Mouse (Mus musculus) heart, embryonic 16.5 days (tissue): ENCODE results near the gene Tmem147. TPM values are rescaled to one million over a fixed set of nuclear protein-coding genes. Genes with fewer than 3 reads are reported as not detected.

Experiments
- ATAC-seq: fragments of 200-750 bp; cut with Nextera tagmentation; replicated peaks from 2 replicates; pipeline ENCODE4 v1.8.0; 2017; ENCODE audit warnings: moderate number of reproducible peaks; ENCODE audit not compliant: insufficient read depth, low FRiP score; ENCODE audit errors: extremely low read depth
- H3K27ac ChIP-seq: fragments of 300-500 bp; sonication (generic); 2 replicates; pipeline ENCODE4 v1.5.1; 2014; ENCODE audit warnings: mild to moderate bottlenecking, low read length, control low read depth, moderate library complexity
- H3K27me3 ChIP-seq: fragments of 300-500 bp; sonication (generic); 2 replicates; pipeline ENCODE4 v1.6.1; 2014; ENCODE audit warnings: low read length, mixed read lengths; ENCODE audit not compliant: control insufficient read depth, insufficient read depth
- H3K36me3 ChIP-seq: fragments of 300-500 bp; sonication (generic); 2 replicates; pipeline ENCODE4 v1.6.1; 2014; ENCODE audit not compliant: control insufficient read depth, insufficient read depth
- H3K4me1 ChIP-seq: fragments of 300-500 bp; sonication (generic); 2 replicates; pipeline ENCODE4 v1.6.1; 2014; ENCODE audit warnings: low read length, mixed read lengths; ENCODE audit not compliant: control insufficient read depth, insufficient read depth
- H3K4me2 ChIP-seq: fragments of 300-500 bp; sonication (generic); 2 replicates; pipeline ENCODE4 v1.6.1; 2014; ENCODE audit warnings: low read depth, mild to moderate bottlenecking, control low read depth, low read length
- H3K4me3 ChIP-seq: fragments of 300-500 bp; sonication (generic); 2 replicates; pipeline ENCODE4 v1.5.1; 2014; ENCODE audit warnings: mild to moderate bottlenecking, control low read depth, low read length
- H3K9ac ChIP-seq: fragments of 300-500 bp; sonication (generic); 2 replicates; pipeline ENCODE4 v1.6.1; 2014; ENCODE audit warnings: low read length, control low read depth
- H3K9me3 ChIP-seq: fragments of 300-500 bp; sonication (generic); replicated peaks from 2 replicates; pipeline ENCODE4 v1.6.1; 2016; ENCODE audit warnings: low read length; ENCODE audit not compliant: control insufficient read depth
- WGBS: fragments of 180-500 bp; shearing (Covaris S2); extraction: QIAGEN DNeasy Blood & Tissue Kit; methylation state at CpG from one replicate; pipeline ENCODE4 v1.1.7; 2014; 5-methylcytosine and 5-hydroxymethylcytosine counted together
- polyA plus RNA-seq: library from polyadenylated mRNA; unstranded; fragments of >200 nt; fragmentation: Nextera tagmentation; extraction: Ambion mirVana; gene quantifications from 2 replicates; pipeline ENCODE4 v1.2.1, GENCODE M21; 2015

Tmem147 gene
- polyA plus RNA-seq, 1 experiment from 2014 or later, result 203 TPM

DNA sequence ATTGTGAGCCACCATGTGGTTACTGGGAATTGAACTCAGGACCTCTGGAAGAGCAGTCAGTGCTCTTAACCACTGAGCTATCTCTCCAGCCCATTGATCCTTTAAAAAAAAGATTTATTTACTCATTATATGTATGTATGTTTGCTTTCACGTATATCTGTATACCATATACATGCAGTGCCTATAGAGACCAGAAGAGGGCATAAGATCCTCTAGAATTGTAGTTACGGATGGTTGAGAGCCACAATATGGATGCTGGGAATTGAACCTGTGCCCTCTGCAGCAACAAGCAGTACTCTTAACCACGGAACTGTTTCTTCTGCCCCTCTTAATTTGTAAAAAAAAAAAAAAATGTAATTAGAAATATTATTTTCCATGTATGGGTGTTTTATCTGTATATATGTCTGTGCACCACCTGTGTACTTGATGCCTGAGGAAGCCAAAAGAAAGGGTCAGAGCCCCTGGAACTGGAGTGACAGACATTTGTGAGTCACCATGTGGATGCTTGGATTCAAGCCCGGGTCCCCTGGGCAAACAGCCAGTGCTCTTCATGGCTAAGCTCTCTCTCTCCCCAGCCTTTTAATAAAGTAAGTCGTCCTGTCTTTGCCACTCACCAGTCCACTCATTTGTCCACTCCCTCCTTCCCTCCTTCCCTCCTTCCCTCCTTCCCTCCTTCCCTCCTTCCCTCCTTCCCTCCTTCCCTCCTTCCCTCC lies 50.9 kb downstream of the Tmem147 start:
- Histone ChIP-seq H3K27ac (no peak overlapping the region), H3K4me1 (0 out of 2 replicates have a peak, but pooled peaks cover 6% of the 10 kb centered on the region), H3K4me2 (no peak overlapping the region), H3K27me3 (no peaks in the 10 kb centered on the region), H3K36me3 (no peaks in the 10 kb centered on the region), H3K9me3 (0 out of 2 replicates have a peak, but pooled peaks cover 4% of the 10 kb centered on the region), H3K4me3 (no peak overlapping the region), H3K9ac (no peak overlapping the region)
- peak; percentile 70 for ATAC-seq
- WGBS, result 42% methylated on average over 5 of the region's 5 CpGs

Other genes starting within 250 kb of the Tmem147 start
- gene Prodh2, start 235.9 kb downstream of the Tmem147 start, polyA plus RNA-seq, result 0.09 TPM in 1 of 2 replicates, not detected in the other
- 7.3 and 8.2 TPM in 2 replicates for gene Arhgap33, start 194.5 kb downstream of the Tmem147 start, polyA plus RNA-seq
- 204 and 205 TPM in 2 replicates for gene Hspb6, start 177.4 kb downstream of the Tmem147 start, polyA plus RNA-seq
- 6.6 and 8.4 TPM in 2 replicates for gene Proser3, start 177.2 kb downstream of the Tmem147 start, polyA plus RNA-seq
- 33.6 and 40.1 TPM in 2 replicates for gene Lin37, start 169.7 kb downstream of the Tmem147 start, polyA plus RNA-seq
- gene U2af1l4, start 166.2 kb downstream of the Tmem147 start, polyA plus RNA-seq, result 102 and 104 TPM in 2 replicates
- 11.4 and 12.0 TPM in 2 replicates for gene Gm49396, start 166.2 kb downstream of the Tmem147 start, polyA plus RNA-seq
- gene Psenen, start 165.9 kb downstream of the Tmem147 start, polyA plus RNA-seq, result 111 and 123 TPM in 2 replicates
- 3.9 and 5.3 TPM in 2 replicates for gene Igflr1, start 164.1 kb downstream of the Tmem147 start, polyA plus RNA-seq
- gene Kmt2b, start 140.8 kb downstream of the Tmem147 start, polyA plus RNA-seq, result 4.2 TPM in 2 replicates
- 0.24 and 0.51 TPM in 2 replicates for gene Zbtb32, start 130.6 kb downstream of the Tmem147 start, polyA plus RNA-seq
- 0.47 and 0.49 TPM in 2 replicates for gene Upk1a, start 116.7 kb downstream of the Tmem147 start, polyA plus RNA-seq
- gene Cox6b1, start 103.4 kb downstream of the Tmem147 start, polyA plus RNA-seq, result 1,996 and 2,229 TPM in 2 replicates
- not detected in 2 replicates for gene Etv2, start 93.7 kb downstream of the Tmem147 start, polyA plus RNA-seq
- gene Rbm42, start 79.2 kb downstream of the Tmem147 start, polyA plus RNA-seq, result 84.5 and 85.8 TPM in 2 replicates
- gene Haus5, start 64.5 kb downstream of the Tmem147 start, polyA plus RNA-seq, result 32.2 and 32.6 TPM in 2 replicates
- gene Pmis2, start 57.9 kb downstream of the Tmem147 start, polyA plus RNA-seq, result not detected in 2 replicates
- 1.0 and 1.8 TPM in 2 replicates for gene 2200002J24Rik, start 30.6 kb downstream of the Tmem147 start, polyA plus RNA-seq
- 0.37 and 0.39 TPM in 2 replicates for gene Atp4a, start 17.3 kb downstream of the Tmem147 start, polyA plus RNA-seq
- gene Gapdhs, start 14.1 kb upstream of the Tmem147 start, polyA plus RNA-seq, result 0.21 and 0.47 TPM in 2 replicates
- 1.6 and 1.8 TPM in 2 replicates for gene Sbsn, start 21.9 kb upstream of the Tmem147 start, polyA plus RNA-seq
- 5.2 and 5.9 TPM in 2 replicates for gene Dmkn, start 34.2 kb upstream of the Tmem147 start, polyA plus RNA-seq
- gene Krtdap, start 58.4 kb upstream of the Tmem147 start, polyA plus RNA-seq, result 2.0 and 2.7 TPM in 2 replicates
- gene Ffar2, start 94.2 kb upstream of the Tmem147 start, polyA plus RNA-seq, result 0.26 and 0.45 TPM in 2 replicates
- gene Ffar3, start 126.6 kb upstream of the Tmem147 start, polyA plus RNA-seq, result 0.10 TPM in 1 of 2 replicates, not detected in the other
- gene Ffar1, start 132.0 kb upstream of the Tmem147 start, polyA plus RNA-seq, result 0.04 TPM in 1 of 2 replicates, not detected in the other
- gene Cd22, start 150.8 kb upstream of the Tmem147 start, polyA plus RNA-seq, result 0.14 and 0.24 TPM in 2 replicates
- gene Mag, start 185.3 kb upstream of the Tmem147 start, polyA plus RNA-seq, result 0.24 TPM in 1 of 2 replicates, not detected in the other
- not detected in 2 replicates for gene Hamp2, start 195.1 kb upstream of the Tmem147 start, polyA plus RNA-seq
- gene Hamp, start 214.5 kb upstream of the Tmem147 start, polyA plus RNA-seq, result not detected in 2 replicates
- gene Usf2, start 227.3 kb upstream of the Tmem147 start, polyA plus RNA-seq, result 15.5 and 16.6 TPM in 2 replicates
- 10.8 and 14.5 TPM in 2 replicates for gene Lsr, start 243.9 kb upstream of the Tmem147 start, polyA plus RNA-seq
- gene Fam187b, start 244.2 kb upstream of the Tmem147 start, polyA plus RNA-seq, result 0.70 and 0.90 TPM in 2 replicates